Mouse (Mus musculus) CH12.LX (cell line): ENCODE results near the gene Prep. TPM values are rescaled to one million over a fixed set of nuclear protein-coding genes. Genes with fewer than 3 reads are reported as not detected.

Experiments used
- DNase-seq: peaks from one replicate; pipeline ENCODE4 v3.0.0-alpha.2; 2013; ENCODE audit errors: extremely low read depth
- H3K27ac ChIP-seq: 2 replicates; pipeline ENCODE4 v1.5.1; 2012; ENCODE audit warnings: low read depth, mild to moderate bottlenecking, control low read depth, moderate library complexity; ENCODE audit not compliant: insufficient read depth
- H3K27me3 ChIP-seq: replicated peaks from 2 replicates; pipeline ENCODE3; 2012; ENCODE audit warnings: inconsistent platforms
- H3K36me3 ChIP-seq, 2 experiments: replicated peaks in 1 of 2; 2 replicates each; pipeline versions ENCODE3 to v1.6.1; 2012; ENCODE audit warnings: inconsistent platforms in 1 of 2, low read length in 1 of 2, mild to moderate bottlenecking in 1 of 2, mixed read lengths in 1 of 2, moderate library complexity in 1 of 2; ENCODE audit not compliant: control insufficient read depth in 1 of 2, insufficient read depth in 1 of 2
- H3K4me1 ChIP-seq, 2 experiments: 2 replicates each; pipeline ENCODE4 v1.6.1; 2012; ENCODE audit warnings: inconsistent platforms in 1 of 2, moderate library complexity in 1 of 2; ENCODE audit not compliant: insufficient read depth in 2 of 2, control insufficient read depth in 1 of 2
- H3K4me2 ChIP-seq: 2 replicates; pipeline ENCODE4 v1.6.1; 2012; ENCODE audit warnings: low read depth, mild to moderate bottlenecking, control low read depth; ENCODE audit not compliant: poor library complexity, insufficient read depth, severe bottlenecking
- H3K4me3 ChIP-seq, 3 experiments: fragments of 150-350 bp in 1 of 3; sonication (generic) in 1 of 3; replicated peaks in 1 of 3; 2 replicates each; pipeline versions ENCODE3 to v1.5.1; 2011 to 2012; ENCODE audit warnings: low read depth in 2 of 3, low read length in 2 of 3, mild to moderate bottlenecking in 2 of 3, moderate library complexity in 2 of 3, control low read depth in 1 of 3, improper control_type of control experiment in 1 of 3, inconsistent platforms in 1 of 3, mixed read lengths in 1 of 3; ENCODE audit not compliant: poor library complexity in 1 of 3
- H3K79me2 ChIP-seq: replicated peaks from 2 replicates; pipeline ENCODE4 v1.6.1; 2012; ENCODE audit warnings: mild to moderate bottlenecking, moderate library complexity; ENCODE audit not compliant: control insufficient read depth, poor library complexity, insufficient read depth, severe bottlenecking; ENCODE audit errors: extremely low read depth
- H3K9ac ChIP-seq: 2 replicates; pipeline ENCODE4 v1.6.1; 2012; ENCODE audit warnings: low read depth, mild to moderate bottlenecking, control low read depth, moderate library complexity; ENCODE audit not compliant: insufficient read depth
- H3K9me3 ChIP-seq: replicated peaks from 2 replicates; pipeline ENCODE3; 2012; ENCODE audit warnings: low read length, inconsistent platforms, mixed read lengths
- BHLHE40 ChIP-seq: IDR thresholded peaks from 2 replicates; pipeline ENCODE4 v1.6.1; 2011; ENCODE audit warnings: mild to moderate bottlenecking, low read depth, low read length, improper control_type of control experiment
- E2F4 ChIP-seq: IDR thresholded peaks from 2 replicates; pipeline ENCODE4 v1.6.1; 2011; ENCODE audit warnings: low read depth, low read length, improper control_type of control experiment; ENCODE audit not compliant: insufficient replicate concordance
- ELF1 ChIP-seq: IDR thresholded peaks from 2 replicates; pipeline ENCODE4 v1.6.1; 2014; ENCODE audit warnings: low read depth, mild to moderate bottlenecking, inconsistent platforms, low read length, improper control_type of control experiment
- EP300 ChIP-seq: IDR thresholded peaks from 2 replicates; pipeline ENCODE4 v1.6.1; 2011; ENCODE audit warnings: low read length, improper control_type of control experiment
- IRF4 ChIP-seq: IDR thresholded peaks from 2 replicates; pipeline ENCODE4 v1.6.1; 2014; ENCODE audit warnings: low read depth, mild to moderate bottlenecking, inconsistent platforms, low read length, improper control_type of control experiment
- MEF2A ChIP-seq: IDR thresholded peaks from 2 replicates; pipeline ENCODE4 v1.6.1; 2014; ENCODE audit warnings: low read depth, mild to moderate bottlenecking, inconsistent platforms, low read length, improper control_type of control experiment, borderline replicate concordance
- NELFE ChIP-seq: IDR thresholded peaks from 2 replicates; pipeline ENCODE4 v1.6.1; 2011; ENCODE audit warnings: low read depth, low read length, improper control_type of control experiment
- NRF1 ChIP-seq: IDR thresholded peaks from 2 replicates; pipeline ENCODE4 v1.6.1; 2014; ENCODE audit warnings: low read depth, mild to moderate bottlenecking, inconsistent platforms, low read length, improper control_type of control experiment, moderate library complexity
- POLR2A ChIP-seq: IDR thresholded peaks from 2 replicates; pipeline ENCODE4 v1.6.1; 2011; ENCODE audit warnings: low read depth, mild to moderate bottlenecking, improper control_type of control experiment, low read length
- POLR2AphosphoS2 ChIP-seq: IDR thresholded peaks from 2 replicates; pipeline ENCODE4 v1.6.1; 2011; ENCODE audit warnings: low read depth, low read length, improper control_type of control experiment
- RAD21 ChIP-seq: IDR thresholded peaks from 2 replicates; pipeline ENCODE4 v1.6.1; 2011; ENCODE audit warnings: low read depth, mild to moderate bottlenecking, low read length, improper control_type of control experiment, moderate library complexity
- RCOR1 ChIP-seq: conservative IDR thresholded peaks from 2 replicates; pipeline ENCODE4 v1.6.1; 2012; ENCODE audit warnings: low read depth, mild to moderate bottlenecking, inconsistent platforms, low read length, improper control_type of control experiment
- SIN3A ChIP-seq: IDR thresholded peaks from 2 replicates; pipeline ENCODE4 v1.6.1; 2012; ENCODE audit warnings: low read length, improper control_type of control experiment, inconsistent platforms
- SMC3 ChIP-seq: IDR thresholded peaks from 2 replicates; pipeline ENCODE4 v1.6.1; 2011; ENCODE audit warnings: low read depth, low read length, improper control_type of control experiment
- TBP ChIP-seq: conservative IDR thresholded peaks from 2 replicates; pipeline ENCODE4 v1.6.1; 2011; ENCODE audit warnings: low read depth, low read length, improper control_type of control experiment
- TCF12 ChIP-seq: IDR thresholded peaks from 2 replicates; pipeline ENCODE4 v1.6.1; 2014; ENCODE audit warnings: low read depth, mild to moderate bottlenecking, inconsistent platforms, low read length, improper control_type of control experiment
- ZKSCAN1 ChIP-seq: IDR thresholded peaks from 2 replicates; pipeline ENCODE4 v1.6.1; 2012; ENCODE audit warnings: low read depth, inconsistent platforms, low read length, improper control_type of control experiment, borderline replicate concordance
- ZMIZ1 ChIP-seq: IDR thresholded peaks from 2 replicates; pipeline ENCODE4 v1.6.1; 2012; ENCODE audit warnings: low read depth, mild to moderate bottlenecking, inconsistent platforms, low read length, improper control_type of control experiment
- dilution Hi-C: fragments of 300-500 bp; cut with MboI; formaldehyde crosslinking; loops from 2 replicates; pipeline ENCODE4 v1.14.3; 2020; ENCODE audit warnings: low sequenced_read_pairs; ENCODE audit not compliant: extremely low pct_unique_long_range_greater_than_20kb, extremely low pct_ligation_motif_present
- in situ Hi-C: fragments of 300-500 bp; cut with MboI; formaldehyde crosslinking; loops from 3 replicates; pipeline ENCODE4 v1.14.3; 2019; ENCODE audit warnings: low sequenced_read_pairs, low pct_ligation_motif_present, low pct_unique_long_range_greater_than_20kb, mixed read lengths
- polyA plus RNA-seq: library from polyadenylated mRNA; unstranded; fragments of >175 nt; gene quantifications from 2 replicates; pipeline ENCODE4 v1.2.1, GENCODE M21; 2012; ENCODE audit warnings: low read depth; ENCODE audit not compliant: insufficient read length
- total RNA-seq, 2 experiments: library from RNA; depleted of rRNA; stranded (reverse); fragments of 300-350 nt in 1 of 2; fragments of >200 nt in 1 of 2; gene quantifications; 2 replicates each; pipeline ENCODE4 v1.2.3; 2012 to 2014

The Prep gene
- total and polyA plus RNA-seq, 3 experiments: 17.6 to 28.2 (median 25.7) TPM

- Histone ChIP-seq H3K27me3 (no peaks in the 10 kb centered on the region), H3K27ac (no peak overlapping the region), H3K4me2 (no peak overlapping the region), H3K4me3 (no peak overlapping the region), H3K36me3 (no peaks in the 10 kb centered on the region), H3K9me3 (no peaks in the 10 kb centered on the region), H3K9ac (no peak overlapping the region), H3K4me1 (0 out of 4 replicates have a peak, but pooled peaks cover 0 to 4% of the 10 kb centered on the region in 2 experiments), H3K79me2 (no peaks in the 10 kb centered on the region)
- TF ChIP-seq TCF12 (no peak), IRF4 (no peak), ZMIZ1 (no peak), POLR2AphosphoS2 (no peak), ELF1 (no peak), TBP (no peak), MEF2A (no peak), POLR2A (no peak), SMC3 (no peak), BHLHE40 (no peak), NELFE (no peak), SIN3A (no peak), NRF1 (no peak), E2F4 (no peak), EP300 (no peak), RCOR1 (no peak), ZKSCAN1 (no peak), RAD21 (no peak)
- in situ Hi-C loops: no loop called here
- dilution Hi-C loops: no loop called here
- DNase-seq: no peak
Measured at GRCm38 (mm10) chr10:45216676-45217075, 149.7 kb downstream of the Prep start.

Other genes starting within 250 kb of the Prep start
- gene Popdc3, start 110.9 kb downstream of the Prep start, total RNA-seq (2012; rRNA removed): 0.04 TPM in 1 of 2 replicates, not detected in the other
- 0.24 and 0.32 TPM in 2 replicates for gene Popdc3, start 110.9 kb downstream of the Prep start, total RNA-seq (2014; rRNA removed)
- gene Popdc3, start 110.9 kb downstream of the Prep start, polyA plus RNA-seq: 0.18 and 0.24 TPM in 2 replicates